ENCODE assay signal across 8 mouse cellular contexts in genomic region chr17:33968489-33968888, GRCm38 (mm10). TPM values are rescaled to one million over a fixed set of nuclear protein-coding genes. Genes with fewer than 3 reads are reported as not detected.
DNase-seq lines count a peak whose midpoint lies in the region; ATAC-seq and TF ChIP-seq lines count a peak whose summit lies in the region.
"Had no signal": no experiment of that assay in that cellular context is flagged by ENCODE, and none has a peak within 500 bp of the region (broad histone marks: within the 10 kb centered on the region; RNA-seq: fewer than 3 reads in every experiment).

No protein-coding gene starts in this region.

- H3K9ac ChIP-seq in forebrain, postnatal 0 days = no peak overlapping the region
- H3K9ac ChIP-seq in hindbrain, embryonic 12.5 days = no peak overlapping the region

- POLR2A ChIA-PET in Patski (lab: Charles Lee) = no interaction called here

- ATAC-seq in Patski = peak; percentile 72
- peak; percentile 90 for ATAC-seq in forebrain, postnatal 0 days
- ATAC-seq in hindbrain, embryonic 12.5 days (ENCODE audit: low FRiP score) = peak; percentile 77; the same call in 1 of the 2 replicates

- H3K27me3 ChIP-seq in Patski = no peaks in the 10 kb centered on the region
- H3K27me3 ChIP-seq in forebrain, postnatal 0 days (ENCODE audit: insufficient read depth, low read length) = no peaks in the 10 kb centered on the region
- H3K27me3 ChIP-seq in hindbrain, embryonic 12.5 days = peaks cover 11% of the 10 kb centered on the region; the same call in 1 of the 2 replicates

- H3K4me3 ChIP-seq in forebrain, postnatal 0 days (ENCODE audit: low read depth, low read length) = no peak overlapping the region
- H3K4me3 ChIP-seq in hindbrain, embryonic 12.5 days = no peak overlapping the region

- H3K4me2 ChIP-seq in forebrain, postnatal 0 days (ENCODE audit: low read depth) = no peak overlapping the region
- H3K4me2 ChIP-seq in hindbrain, embryonic 12.5 days (replicated peaks) = no peak overlapping the region

- no peaks in the 10 kb centered on the region for H3K4me1 ChIP-seq in forebrain, postnatal 0 days (ENCODE audit: insufficient read depth)
- no peaks in the 10 kb centered on the region for H3K4me1 ChIP-seq in hindbrain, embryonic 12.5 days

- 4% methylated on average over 9 of the region's 9 CpGs for WGBS in forebrain, postnatal 0 days
- WGBS in hindbrain, embryonic 12.5 days = 2% methylated on average over 9 of the region's 9 CpGs

- no peak overlapping the region for H3K27ac ChIP-seq in forebrain, postnatal 0 days (ENCODE audit: low read depth, low read length)
- no peak overlapping the region for H3K27ac ChIP-seq in hindbrain, embryonic 12.5 days
- H3K27ac ChIP-seq: macrophage had no signal

- CTCF ChIA-PET in Patski (lab: Charles Lee) = interaction anchor here (0.6 to 3.2 kb wide), 5 partner anchors 10 to 35 kb away, joined by 3 to 37 read pairs (median 4); no protein-coding TSS in a partner anchor

- peaks cover 17% of the 10 kb centered on the region for H3K36me3 ChIP-seq in forebrain, postnatal 0 days (ENCODE audit: insufficient read depth)
- peaks cover 28% of the 10 kb centered on the region for H3K36me3 ChIP-seq in hindbrain, embryonic 12.5 days

- TF ChIP-seq CTCF in Patski (IDR thresholded peaks at IDR 0.05) = no peak
- TF ChIP-seq CTCF in forebrain, postnatal 0 days (IDR thresholded peaks at IDR 0.05; ENCODE audit: low read depth) = peak; percentile 95

- H3K9me3 ChIP-seq in forebrain, postnatal 0 days (ENCODE audit: low read length) = no peaks in the 10 kb centered on the region
- H3K9me3 ChIP-seq in hindbrain, embryonic 12.5 days (replicated peaks) = 0 out of 2 replicates have a peak, but pooled peaks cover 5% of the 10 kb centered on the region

- in situ Hi-C loops in Patski (cut with MboI; ENCODE audit: low pct_unique_long_range_greater_than_20kb) = loop anchor here (5.0 to 10.0 kb wide), 2 partner anchors 34 to 1336 kb away; partner anchors contain the start of gene H2-K1

- no peak for DNase-seq in Patski (ENCODE audit: low read depth, low spot score)
- DNase-seq in cerebellum, adult 18-20 months = peak; percentile 72 to 84
- peak; percentile 89 for DNase-seq in forebrain, postnatal 0 days
- DNase-seq in layer of hippocampus, postnatal 36 days = peak; percentile 67 to 68
- DNase-seq in lung, postnatal 36 days = peak; percentile 91
- peak; percentile 71 to 82 for DNase-seq in right cerebral cortex, postnatal 10 days (ENCODE audit: low spot score in 2 of 2)

RNA-seq across cellular contexts. Expression of gene Rps18, which starts 12.7 kb away (rescaled TPM):
- polyA plus RNA-seq in Patski (2021) = 1,854 TPM
- total RNA-seq in forebrain, postnatal 0 days (2014; rRNA removed) = 1,357 and 2,159 TPM in 2 replicates
- 876 and 1,153 TPM in 2 replicates for polyA plus RNA-seq in forebrain, postnatal 0 days (2015; fragmentation: Nextera tagmentation; extraction: Ambion mirVana)
- polyA plus RNA-seq in hindbrain, embryonic 12.5 days (2016; fragmentation: Nextera tagmentation; extraction: Ambion mirVana) = 834 and 931 TPM in 2 replicates
- 100 to 1,000 TPM; 327 to 330 TPM for total RNA-seq in layer of hippocampus, postnatal 36 days (2021)

RNA-seq across cellular contexts. Expression of gene Vps52, which starts 12.9 kb away (rescaled TPM):
- 56.9 TPM for polyA plus RNA-seq in Patski (2021)
- 46.2 and 46.8 TPM in 2 replicates for total RNA-seq in forebrain, postnatal 0 days (2014; rRNA removed)
- polyA plus RNA-seq in forebrain, postnatal 0 days (2015; fragmentation: Nextera tagmentation; extraction: Ambion mirVana) = 59.6 and 66.1 TPM in 2 replicates
- polyA plus RNA-seq in hindbrain, embryonic 12.5 days (2016; fragmentation: Nextera tagmentation; extraction: Ambion mirVana) = 65.0 and 65.9 TPM in 2 replicates
- total RNA-seq in layer of hippocampus, postnatal 36 days (2021) = 10 to 100 TPM; 80.0 to 84.8 TPM

RNA-seq across cellular contexts. Expression of gene B3galt4, which starts 17.2 kb away (rescaled TPM):
- polyA plus RNA-seq in Patski (2021) = 2.8 TPM
- total RNA-seq in forebrain, postnatal 0 days (2014; rRNA removed) = 11.5 and 11.7 TPM in 2 replicates
- 8.3 and 9.8 TPM in 2 replicates for polyA plus RNA-seq in forebrain, postnatal 0 days (2015; fragmentation: Nextera tagmentation; extraction: Ambion mirVana)
- polyA plus RNA-seq in hindbrain, embryonic 12.5 days (2016; fragmentation: Nextera tagmentation; extraction: Ambion mirVana) = 9.9 TPM in 2 replicates
- 1 to 10 TPM; 4.5 to 6.2 TPM for total RNA-seq in layer of hippocampus, postnatal 36 days (2021)

RNA-seq across cellular contexts. Expression of gene Wdr46, which starts 28.0 kb away (rescaled TPM):
- polyA plus RNA-seq in Patski (2021) = 35.8 TPM
- 18.9 and 21.9 TPM in 2 replicates for total RNA-seq in forebrain, postnatal 0 days (2014; rRNA removed)
- 15.9 and 23.2 TPM in 2 replicates for polyA plus RNA-seq in forebrain, postnatal 0 days (2015; fragmentation: Nextera tagmentation; extraction: Ambion mirVana)
- polyA plus RNA-seq in hindbrain, embryonic 12.5 days (2016; fragmentation: Nextera tagmentation; extraction: Ambion mirVana) = 37.1 and 38.8 TPM in 2 replicates
- total RNA-seq in layer of hippocampus, postnatal 36 days (2021) = 10 to 100 TPM; 15.9 to 17.9 TPM

RNA-seq across cellular contexts. Expression of gene Pfdn6, which starts 28.3 kb away (rescaled TPM):
- polyA plus RNA-seq in Patski (2021) = 115 TPM
- 57.0 and 78.4 TPM in 2 replicates for total RNA-seq in forebrain, postnatal 0 days (2014; rRNA removed)
- polyA plus RNA-seq in forebrain, postnatal 0 days (2015; fragmentation: Nextera tagmentation; extraction: Ambion mirVana) = 173 and 185 TPM in 2 replicates
- 173 and 180 TPM in 2 replicates for polyA plus RNA-seq in hindbrain, embryonic 12.5 days (2016; fragmentation: Nextera tagmentation; extraction: Ambion mirVana)
- total RNA-seq in layer of hippocampus, postnatal 36 days (2021) = 10 to 100 TPM; 85.6 to 91.8 TPM
